10 mouse cellular contexts compared by ENCODE assay signal in genomic region chr14:17405551-17406336, GRCm38 (mm10).
DNase-seq lines count a peak whose midpoint lies in the region; ATAC-seq lines count a peak whose summit lies in the region.
"Had no signal": no experiment of that assay in that cellular context is flagged by ENCODE, and none has a peak within 500 bp of the region (broad histone marks: within the 10 kb centered on the region; RNA-seq: fewer than 3 reads in every experiment).

No protein-coding gene starts in this region.

- ATAC-seq in hindbrain, embryonic 13.5 days (ENCODE audit: low FRiP score) = peak; percentile 43
- ATAC-seq in midbrain, embryonic 16.5 days = peak; percentile 65

- no peaks in the 10 kb centered on the region for H3K36me3 ChIP-seq in hindbrain, embryonic 13.5 days
- H3K36me3 ChIP-seq in midbrain, embryonic 16.5 days (ENCODE audit: control insufficient read depth, insufficient read depth, low read length) = no peaks in the 10 kb centered on the region
- H3K36me3 ChIP-seq: embryonic facial prominence, embryonic 15.5 days; limb, embryonic 15.5 days had no signal

- intact Hi-C loops in left cerebral cortex, postnatal 4 days (cut with DNase I) = loop anchor here (5.0 to 10.0 kb wide), 3 partner anchors 559 to 971 kb away; no protein-coding TSS in a partner anchor

- DNase-seq in layer of hippocampus, adult 11-12 months (ENCODE audit: low spot score) = peak; percentile 52
- DNase-seq in layer of hippocampus, adult 9-11 months = no peak
- peak; percentile 10 for DNase-seq in MN1 (ENCODE audit: low spot score)
- peak; percentile 65 to 70 for DNase-seq in cerebellum, postnatal 36 days
- peak; percentile 54 for DNase-seq in left cerebral cortex, postnatal 4 days
- peak; percentile 51 for DNase-seq in thymus, postnatal 25 days

- H3K9me3 ChIP-seq in hindbrain, embryonic 13.5 days = no peaks in the 10 kb centered on the region
- H3K9me3 ChIP-seq in midbrain, embryonic 16.5 days (replicated peaks; ENCODE audit: control insufficient read depth, low read length, poor library complexity, severe bottlenecking) = no peaks in the 10 kb centered on the region
- H3K9me3 ChIP-seq: embryonic facial prominence, embryonic 15.5 days; limb, embryonic 15.5 days had no signal

- no peak overlapping the region for H3K9ac ChIP-seq in hindbrain, embryonic 13.5 days
- no peak overlapping the region for H3K9ac ChIP-seq in midbrain, embryonic 16.5 days (ENCODE audit: low read depth, low read length)
- H3K9ac ChIP-seq: embryonic facial prominence, embryonic 15.5 days; limb, embryonic 15.5 days had no signal

- H3K27ac ChIP-seq in hindbrain, embryonic 13.5 days = no peak overlapping the region
- no peak overlapping the region for H3K27ac ChIP-seq in midbrain, embryonic 16.5 days (ENCODE audit: low read length)
- H3K27ac ChIP-seq: embryonic facial prominence, embryonic 15.5 days; limb, embryonic 15.5 days had no signal

- no peak overlapping the region for H3K4me2 ChIP-seq in hindbrain, embryonic 13.5 days
- no peak overlapping the region for H3K4me2 ChIP-seq in midbrain, embryonic 16.5 days (ENCODE audit: low read length)
- H3K4me2 ChIP-seq: embryonic facial prominence, embryonic 15.5 days; limb, embryonic 15.5 days had no signal

- 77% methylated on average over 2 of the region's 2 CpGs for WGBS in hindbrain, embryonic 13.5 days
- 64% methylated on average over 2 of the region's 2 CpGs for WGBS in midbrain, embryonic 16.5 days

- H3K4me1 ChIP-seq in hindbrain, embryonic 13.5 days (replicated peaks) = no peaks in the 10 kb centered on the region
- H3K4me1 ChIP-seq in midbrain, embryonic 16.5 days (ENCODE audit: control insufficient read depth, insufficient read depth, low read length) = no peaks in the 10 kb centered on the region
- H3K4me1 ChIP-seq: embryonic facial prominence, embryonic 15.5 days had no signal

- H3K4me3 ChIP-seq in hindbrain, embryonic 13.5 days = no peak overlapping the region
- no peak overlapping the region for H3K4me3 ChIP-seq in midbrain, embryonic 16.5 days (ENCODE audit: low read depth, low read length)
- H3K4me3 ChIP-seq: embryonic facial prominence, embryonic 15.5 days; limb, embryonic 15.5 days had no signal

- H3K27me3 ChIP-seq in hindbrain, embryonic 13.5 days = no peaks in the 10 kb centered on the region
- H3K27me3 ChIP-seq in midbrain, embryonic 16.5 days (ENCODE audit: control insufficient read depth, insufficient read depth, low read depth, low read length) = no peaks in the 10 kb centered on the region
- H3K27me3 ChIP-seq: embryonic facial prominence, embryonic 15.5 days; limb, embryonic 15.5 days had no signal
